Mouse (Mus musculus): Measurements from ENCODE around the gene Prpf40a. TPM values are rescaled to one million over a fixed set of nuclear protein-coding genes. Genes with fewer than 3 reads are reported as not detected.

The Prpf40a gene
- total and polyA plus RNA-seq, 3 experiments: 81.5 to 154 (median 91.6) TPM

DNA sequence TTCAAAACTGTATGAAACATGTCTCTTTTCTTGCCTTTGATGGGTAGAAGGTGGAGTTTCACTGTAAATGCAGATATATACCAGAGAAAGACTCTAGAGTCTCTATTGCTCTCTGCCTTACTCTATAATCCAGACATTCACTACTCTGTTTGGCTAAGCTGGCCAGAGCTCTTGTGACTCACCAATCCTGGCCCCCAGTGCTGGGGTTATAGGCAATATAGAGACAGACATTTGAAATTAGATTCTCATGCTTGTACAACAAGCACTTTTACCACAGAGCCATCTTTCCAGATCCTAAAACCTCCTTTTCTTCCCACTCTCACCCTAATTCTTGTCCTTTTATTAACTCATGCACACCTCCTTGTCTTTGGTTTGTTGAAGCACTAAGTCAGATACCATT, 17.1 kb downstream of the Prpf40a start:
- dilution Hi-C loops (cut with MboI; ENCODE audit: extremely low pct_ligation_motif_present, extremely low pct_unique_long_range_greater_than_20kb, low sequenced_read_pairs): no loop called here
- Histone ChIP-seq H3K4me3 (replicated peaks in 1 of 3; ENCODE audit: low read depth in 2 of 3, low read length in 2 of 3, poor library complexity in 1 of 3) (no peak overlapping the region), H3K4me1 (ENCODE audit: control insufficient read depth in 1 of 2, insufficient read depth in 2 of 2) (no peaks in the 10 kb centered on the region), H3K4me2 (ENCODE audit: insufficient read depth, low read depth, poor library complexity, severe bottlenecking) (no peak overlapping the region), H3K79me2 (replicated peaks; ENCODE audit: control insufficient read depth, extremely low read depth, insufficient read depth, poor library complexity, severe bottlenecking) (peaks cover 20% of the 10 kb centered on the region), H3K36me3 (replicated peaks in 1 of 2; ENCODE audit: control insufficient read depth in 1 of 2, insufficient read depth in 1 of 2, low read length in 1 of 2) (peaks cover 13 to 61% of the 10 kb centered on the region in 2 experiments), H3K9ac (ENCODE audit: insufficient read depth, low read depth) (no peak overlapping the region), H3K27me3 (replicated peaks) (no peaks in the 10 kb centered on the region), H3K27ac (ENCODE audit: insufficient read depth, low read depth) (no peak overlapping the region), H3K9me3 (replicated peaks; ENCODE audit: low read length) (no peaks in the 10 kb centered on the region)
- no peak for DNase-seq (ENCODE audit: extremely low read depth)
- in situ Hi-C loops (cut with MboI; ENCODE audit: low pct_ligation_motif_present, low pct_unique_long_range_greater_than_20kb, low sequenced_read_pairs): no loop called here
- TF ChIP-seq MXI1 (IDR thresholded peaks at IDR 0.05; ENCODE audit: low read depth, low read length): no peak
- no peak for TF ChIP-seq MAX (IDR thresholded peaks at IDR 0.05; ENCODE audit: low read length)
- TF ChIP-seq SMC3 (IDR thresholded peaks at IDR 0.05; ENCODE audit: low read depth, low read length): no peak
- no peak for TF ChIP-seq ETS1 (conservative IDR thresholded peaks at IDR 0.05; ENCODE audit: low read depth, low read length)
- TF ChIP-seq MAFK (IDR thresholded peaks at IDR 0.05; ENCODE audit: insufficient replicate concordance, low read length): no peak
- TF ChIP-seq NRF1 (IDR thresholded peaks at IDR 0.05; ENCODE audit: low read depth, low read length): no peak

DNA sequence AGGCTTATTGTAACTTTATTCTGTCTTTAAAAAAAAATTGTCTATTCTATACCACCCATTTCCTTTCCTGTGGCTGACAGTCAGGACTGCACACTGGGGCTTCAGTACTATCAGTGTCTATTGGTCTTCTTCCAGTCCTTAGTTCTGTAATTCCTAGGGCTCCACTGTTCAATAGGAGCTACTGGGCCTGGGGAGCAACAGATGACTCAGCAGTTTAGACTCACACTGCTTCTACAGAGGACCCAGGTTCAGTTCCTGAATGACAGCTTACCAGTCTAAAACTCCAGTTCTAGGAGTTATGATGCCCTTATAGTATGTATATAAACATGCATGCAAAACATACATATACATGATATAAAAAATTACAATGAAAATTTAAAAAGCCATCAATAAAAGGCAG, 44.2 kb downstream of the Prpf40a start:
- H3K36me3 ChIP-seq (replicated peaks in 1 of 2; ENCODE audit: control insufficient read depth in 1 of 2, insufficient read depth in 1 of 2, low read length in 1 of 2): peaks cover 37 to 80% of the 10 kb centered on the region in 2 experiments
- no peak for TF ChIP-seq TBP (conservative IDR thresholded peaks at IDR 0.05; ENCODE audit: low read depth, low read length)
- peak; percentile 76; the same call in 1 of the 2 replicates for TF ChIP-seq MAFK (IDR thresholded peaks at IDR 0.05; ENCODE audit: insufficient replicate concordance, low read length)

DNA sequence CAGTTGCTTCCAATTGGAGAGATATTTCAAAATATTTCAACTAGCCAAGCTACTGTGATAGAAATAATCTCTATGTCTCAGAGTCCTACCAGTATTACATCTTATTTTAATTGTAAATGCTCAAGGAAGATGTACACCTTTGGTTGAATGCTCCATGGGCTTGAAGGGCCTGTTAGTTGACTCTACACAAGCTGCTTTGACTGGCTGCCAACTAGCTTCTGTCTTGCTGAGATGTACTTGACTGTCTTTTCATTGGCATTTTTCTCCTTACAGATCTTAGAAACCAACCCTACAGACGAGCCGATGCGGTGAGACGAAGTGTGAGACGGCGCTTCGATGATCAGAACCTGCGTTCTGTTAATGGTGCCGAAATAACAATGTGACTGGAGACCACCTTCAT, 59.5 kb downstream of the Prpf40a start:
- Histone ChIP-seq H3K27me3 (replicated peaks) (no peaks in the 10 kb centered on the region), H3K27ac (ENCODE audit: insufficient read depth, low read depth) (no peak overlapping the region), H3K4me2 (ENCODE audit: insufficient read depth, low read depth, poor library complexity, severe bottlenecking) (no peak overlapping the region), H3K36me3 (replicated peaks in 1 of 2; ENCODE audit: control insufficient read depth in 1 of 2, insufficient read depth in 1 of 2, low read length in 1 of 2) (peaks cover 0 to 31% of the 10 kb centered on the region in 2 experiments), H3K9me3 (replicated peaks; ENCODE audit: low read length) (no peaks in the 10 kb centered on the region), H3K4me3 (replicated peaks in 1 of 3; ENCODE audit: low read depth in 2 of 3, low read length in 2 of 3, poor library complexity in 1 of 3) (no peak overlapping the region), H3K4me1 (ENCODE audit: control insufficient read depth in 1 of 2, insufficient read depth in 2 of 2) (no peaks in the 10 kb centered on the region), H3K9ac (ENCODE audit: insufficient read depth, low read depth) (no peak overlapping the region), H3K79me2 (replicated peaks; ENCODE audit: control insufficient read depth, extremely low read depth, insufficient read depth, poor library complexity, severe bottlenecking) (no peaks in the 10 kb centered on the region)
- TF ChIP-seq TCF12 (IDR thresholded peaks at IDR 0.05; ENCODE audit: low read depth, low read length) (no peak), NELFE (IDR thresholded peaks at IDR 0.05; ENCODE audit: low read depth, low read length) (no peak), JUND (conservative IDR thresholded peaks at IDR 0.05; ENCODE audit: low read depth, low read length) (no peak), RCOR1 (conservative IDR thresholded peaks at IDR 0.05; ENCODE audit: low read depth, low read length) (no peak), SIN3A (IDR thresholded peaks at IDR 0.05; ENCODE audit: low read length) (no peak), NRF1 (IDR thresholded peaks at IDR 0.05; ENCODE audit: low read depth, low read length) (no peak), MXI1 (IDR thresholded peaks at IDR 0.05; ENCODE audit: low read depth, low read length) (no peak), JUN (IDR thresholded peaks at IDR 0.05; ENCODE audit: insufficient read depth, low read depth, low read length) (no peak), MAX (IDR thresholded peaks at IDR 0.05; ENCODE audit: low read length) (no peak), BHLHE40 (IDR thresholded peaks at IDR 0.05; ENCODE audit: low read depth, low read length) (no peak), E2F4 (IDR thresholded peaks at IDR 0.05; ENCODE audit: insufficient replicate concordance, low read depth, low read length) (no peak), POLR2AphosphoS2 (IDR thresholded peaks at IDR 0.05; ENCODE audit: low read depth, low read length) (no peak), ZMIZ1 (IDR thresholded peaks at IDR 0.05; ENCODE audit: low read depth, low read length) (no peak), KAT2A (IDR thresholded peaks at IDR 0.05; ENCODE audit: insufficient replicate concordance, low read length) (no peak)
- DNase-seq (ENCODE audit: extremely low read depth): no peak
- dilution Hi-C loops (cut with MboI; ENCODE audit: extremely low pct_ligation_motif_present, extremely low pct_unique_long_range_greater_than_20kb, low sequenced_read_pairs): no loop called here
- in situ Hi-C loops (cut with MboI; ENCODE audit: low pct_ligation_motif_present, low pct_unique_long_range_greater_than_20kb, low sequenced_read_pairs): no loop called here

More for the DNA sequence above, 44.2 kb downstream of the Prpf40a start:
- no peak overlapping the region for H3K9ac ChIP-seq (ENCODE audit: insufficient read depth, low read depth)
- H3K27me3 ChIP-seq (replicated peaks): no peaks in the 10 kb centered on the region
- DNase-seq (ENCODE audit: extremely low read depth): no peak
- no peak overlapping the region for H3K4me3 ChIP-seq (replicated peaks in 1 of 3; ENCODE audit: low read depth in 2 of 3, low read length in 2 of 3, poor library complexity in 1 of 3)
- no peaks in the 10 kb centered on the region for H3K79me2 ChIP-seq (replicated peaks; ENCODE audit: control insufficient read depth, extremely low read depth, insufficient read depth, poor library complexity, severe bottlenecking)
- dilution Hi-C loops (cut with MboI; ENCODE audit: extremely low pct_ligation_motif_present, extremely low pct_unique_long_range_greater_than_20kb, low sequenced_read_pairs): no loop called here
- in situ Hi-C loops (cut with MboI; ENCODE audit: low pct_ligation_motif_present, low pct_unique_long_range_greater_than_20kb, low sequenced_read_pairs): no loop called here
- H3K27ac ChIP-seq (ENCODE audit: insufficient read depth, low read depth): no peak overlapping the region
- no peak overlapping the region for H3K4me2 ChIP-seq (ENCODE audit: insufficient read depth, low read depth, poor library complexity, severe bottlenecking)
- no peaks in the 10 kb centered on the region for H3K9me3 ChIP-seq (replicated peaks; ENCODE audit: low read length)
- no peaks in the 10 kb centered on the region for H3K4me1 ChIP-seq (ENCODE audit: control insufficient read depth in 1 of 2, insufficient read depth in 2 of 2)
